Mouse (Mus musculus) large intestine, adult 2 months (tissue): Measurements from ENCODE around the gene Tex19.2. TPM values are rescaled to one million over a fixed set of nuclear protein-coding genes. Genes with fewer than 3 reads are reported as not detected.

Source experiments
- DNase-seq: peaks from one replicate; pipeline ENCODE4 v3.0.0-alpha.2; 2012; ENCODE audit warnings: low read depth, low spot score
- WGBS: fragments of 180-500 bp; shearing (Covaris S2); methylation state at CpG from one replicate; pipeline ENCODE4 v1.1.7; 2018; 5-methylcytosine and 5-hydroxymethylcytosine counted together
- polyA plus RNA-seq: library from polyadenylated mRNA; depleted of rRNA; stranded (reverse); fragments of >200 nt; gene quantifications from 2 replicates; pipeline ENCODE4 v1.2.3, GENCODE M21; 2012; rRNA removed

Gene Tex19.2
- not detected in 2 replicates for polyA plus RNA-seq

- WGBS = 86% methylated on average over 3 of the region's 3 CpGs
- no peak for DNase-seq
These were observed at the start of gene Tex19.2 for GRCm38 (mm10) chr11:121118577-121118976. TSS of gene Tex19.2 (minus strand) at chr11:121118677.

GRCm38 (mm10) chr11:121163751-121164150 is 45.3 kb upstream of the Tex19.2 start:
- WGBS = 79% methylated on average over 4 of the region's 4 CpGs
- DNase-seq = no peak

GRCm38 (mm10) chr11:121160636-121161346 is 42.3 kb upstream of the Tex19.2 start:
- DNase-seq = no peak
- 93% methylated on average over 26 of the region's 26 CpGs for WGBS

GRCm38 (mm10) chr11:121159971-121160370 is 41.5 kb upstream of the Tex19.2 start, which contains the start of gene Uts2r:
TSS of gene Uts2r (plus strand) at chr11:121160271.
- 86% methylated on average over 5 of the region's 5 CpGs for WGBS
- DNase-seq = no peak

GRCm38 (mm10) chr11:121156411-121156891 is 38.0 kb upstream of the Tex19.2 start:
- WGBS = 2% methylated on average over 45 of the region's 45 CpGs
- no peak for DNase-seq

GRCm38 (mm10) chr11:121154203-121154602 is 35.7 kb upstream of the Tex19.2 start:
- 82% methylated on average over 4 of the region's 4 CpGs for WGBS

GRCm38 (mm10) chr11:121148193-121148592 is 29.7 kb upstream of the Tex19.2 start:
- DNase-seq = no peak

More at GRCm38 (mm10) chr11:121154203-121154602, 35.7 kb upstream of the Tex19.2 start:
- DNase-seq = no peak

GRCm38 (mm10) chr11:121145865-121146264 is 27.4 kb upstream of the Tex19.2 start, which contains the start of gene Tex19.1:
TSS of gene Tex19.1 (plus strand) at chr11:121146143.
- 94% methylated on average over 22 of the region's 22 CpGs for WGBS
- no peak for DNase-seq

More at GRCm38 (mm10) chr11:121148193-121148592, 29.7 kb upstream of the Tex19.2 start:
- 77% methylated on average over 3 of the region's 3 CpGs for WGBS

GRCm38 (mm10) chr11:121143325-121144015 is 25.0 kb upstream of the Tex19.2 start:
- WGBS = 48% methylated on average over 9 of the region's 9 CpGs
- no peak for DNase-seq

- DNase-seq = no peak
- 21% methylated on average over 6 of the region's 6 CpGs for WGBS
These were observed 20.3 kb upstream of the Tex19.2 start for GRCm38 (mm10) chr11:121138732-121139131.

GRCm38 (mm10) chr11:121137682-121138081 is 19.2 kb upstream of the Tex19.2 start:
- no peak for DNase-seq
- WGBS = 74% methylated on average over 5 of the region's 5 CpGs

GRCm38 (mm10) chr11:121134600-121134999 is 16.1 kb upstream of the Tex19.2 start:
- DNase-seq = no peak
- 27% methylated on average over 1 of the region's 1 CpGs for WGBS

GRCm38 (mm10) chr11:121129616-121130015 is 11.1 kb upstream of the Tex19.2 start:
- no peak for DNase-seq
- 24% methylated on average over 1 of the region's 1 CpGs for WGBS

- no peak for DNase-seq
- WGBS = 88% methylated on average over 3 of the region's 3 CpGs
These were observed 9.0 kb upstream of the Tex19.2 start for GRCm38 (mm10) chr11:121127441-121127840.

- WGBS = 76% methylated on average over 1 of the region's 1 CpGs
- no peak for DNase-seq
These were observed 7.9 kb upstream of the Tex19.2 start for GRCm38 (mm10) chr11:121126395-121126794.

- WGBS = 90% methylated on average over 3 of the region's 3 CpGs
- DNase-seq = no peak
These were observed 7.2 kb upstream of the Tex19.2 start for GRCm38 (mm10) chr11:121125522-121126172.

- WGBS = 92% methylated on average over 4 of the region's 4 CpGs
- no peak for DNase-seq
These were observed 5.0 kb upstream of the Tex19.2 start for GRCm38 (mm10) chr11:121123438-121123837.

GRCm38 (mm10) chr11:121122024-121122670 is 3.7 kb upstream of the Tex19.2 start:
- no peak for DNase-seq
- 58% methylated on average over 2 of the region's 2 CpGs for WGBS

- 51% methylated on average over 3 of the region's 3 CpGs for WGBS
- DNase-seq = no peak
These were observed 2.7 kb upstream of the Tex19.2 start for GRCm38 (mm10) chr11:121121151-121121550.

- no peak for DNase-seq
- WGBS = 93% methylated on average over 18 of the region's 18 CpGs
These were observed 371 bp downstream of the Tex19.2 start for GRCm38 (mm10) chr11:121118106-121118505.
